Mouse (Mus musculus) liver, embryonic 14.5 days (tissue): Measurements from ENCODE around the gene Ptprt. TPM values are rescaled to one million over a fixed set of nuclear protein-coding genes. Genes with fewer than 3 reads are reported as not detected.

ENCODE experiments used
- ATAC-seq: fragments of 200-750 bp; cut with Nextera tagmentation; 2 replicates; pipeline ENCODE4 v1.8.0; 2017; ENCODE audit warnings: moderate number of reproducible peaks, mild to moderate bottlenecking, moderate library complexity; ENCODE audit not compliant: insufficient read depth
- DNase-seq, 3 experiments: peaks; one replicate each; pipeline ENCODE4 v3.0.0-alpha.2; 2012 to 2013; ENCODE audit warnings: low read depth in 3 of 3, low spot score in 3 of 3
- H3K27ac ChIP-seq: fragments of 300-500 bp; sonication (generic); 2 replicates; pipeline ENCODE4 v1.5.1; 2014; ENCODE audit warnings: moderate library complexity, mild to moderate bottlenecking, control low read depth, inconsistent platforms
- H3K27me3 ChIP-seq: fragments of 300-500 bp; sonication (generic); 2 replicates; pipeline ENCODE4 v1.6.1; 2014; ENCODE audit warnings: mild to moderate bottlenecking, low read length, moderate library complexity; ENCODE audit not compliant: control insufficient read depth, insufficient read depth
- H3K36me3 ChIP-seq: fragments of 300-500 bp; sonication (generic); replicated peaks from 2 replicates; pipeline ENCODE4 v1.6.1; 2014; ENCODE audit warnings: low read depth; ENCODE audit not compliant: control insufficient read depth, insufficient read depth
- H3K4me1 ChIP-seq, 2 experiments: fragments of 200-500 bp in 1 of 2; fragments of 300-500 bp in 1 of 2; sonication (generic) in 1 of 2; replicated peaks; 2 replicates each; pipeline ENCODE4 v1.6.1; 2012 to 2014; ENCODE audit warnings: antibody characterized with exemption in 1 of 2, inconsistent platforms in 1 of 2, low read length in 1 of 2; ENCODE audit not compliant: control insufficient read depth in 2 of 2, insufficient read depth in 2 of 2
- H3K4me2 ChIP-seq: fragments of 300-500 bp; sonication (generic); 2 replicates; pipeline ENCODE4 v1.6.1; 2014; ENCODE audit warnings: low read depth, mild to moderate bottlenecking, control low read depth, moderate library complexity
- H3K4me3 ChIP-seq, 2 experiments: fragments of 200-500 bp in 1 of 2; fragments of 300-500 bp in 1 of 2; sonication (generic) in 1 of 2; 2 replicates each; pipeline ENCODE4 v1.5.1; 2012 to 2014; ENCODE audit warnings: low read depth in 2 of 2, low read length in 2 of 2, mild to moderate bottlenecking in 2 of 2, control low read depth in 1 of 2, inconsistent platforms in 1 of 2, moderate library complexity in 1 of 2; ENCODE audit not compliant: insufficient read depth in 1 of 2
- H3K9ac ChIP-seq: fragments of 300-500 bp; sonication (generic); replicated peaks from 2 replicates; pipeline ENCODE4 v1.6.1; 2014; ENCODE audit warnings: mild to moderate bottlenecking, control low read depth, moderate library complexity
- H3K9me3 ChIP-seq: fragments of 300-500 bp; sonication (generic); 2 replicates; pipeline ENCODE4 v1.6.1; 2016; ENCODE audit warnings: low read length, mixed read lengths; ENCODE audit not compliant: control insufficient read depth
- CTCF ChIP-seq: IDR thresholded peaks from 2 replicates; pipeline ENCODE4 v1.5.1; 2016; ENCODE audit warnings: antibody characterized with exemption, low read depth, control low read depth
- EP300 ChIP-seq: IDR thresholded peaks from 2 replicates; pipeline ENCODE4 v1.6.1; 2016; ENCODE audit warnings: antibody characterized with exemption, low read depth
- WGBS: fragments of 180-500 bp; shearing (Covaris S2); extraction: QIAGEN DNeasy Blood & Tissue Kit; methylation state at CpG from one replicate; pipeline ENCODE4 v1.1.7; 2014; ENCODE audit not compliant: insufficient replicate concordance; 5-methylcytosine and 5-hydroxymethylcytosine counted together
- polyA plus RNA-seq, 2 experiments: library from polyadenylated mRNA; depleted of rRNA in 1 of 2; stranded (reverse) in 1 of 2; unstranded in 1 of 2; fragments of >200 nt; fragmentation: Nextera tagmentation in 1 of 2; extraction: Ambion mirVana in 1 of 2; gene quantifications; 2 replicates each; pipeline versions ENCODE4 v1.2.1 to v1.2.3; 2012 to 2014

Ptprt gene
- polyA plus RNA-seq, 2 experiments = 0.07 TPM; not detected in 1

DNA sequence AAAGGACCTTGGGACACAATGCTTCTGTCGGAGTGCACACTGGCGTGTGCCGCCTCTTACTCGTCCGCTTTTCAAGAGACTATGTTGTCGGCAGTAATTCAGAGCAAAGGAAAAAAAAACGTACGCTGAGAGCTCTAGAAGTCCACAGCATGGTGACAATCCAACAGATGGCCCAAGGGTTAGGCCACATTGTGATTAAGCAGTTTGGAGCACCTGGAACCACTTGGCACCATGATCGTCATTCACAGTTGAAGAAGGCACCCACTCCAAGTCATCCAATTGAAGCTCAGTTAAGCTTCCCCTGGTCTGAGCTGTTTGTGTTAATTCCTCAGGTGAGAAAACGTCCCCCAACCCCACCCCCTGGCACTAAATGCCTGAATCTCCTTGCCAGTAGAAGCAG is 36.2 kb upstream of the Ptprt start:
- no peaks in the 10 kb centered on the region for H3K4me1 ChIP-seq
- no peak overlapping the region for H3K4me3 ChIP-seq
- H3K27ac ChIP-seq = no peak overlapping the region
- TF ChIP-seq CTCF = no peak
- TF ChIP-seq EP300 = no peak
- no peak overlapping the region for H3K9ac ChIP-seq
- H3K36me3 ChIP-seq = no peaks in the 10 kb centered on the region
- H3K27me3 ChIP-seq = no peaks in the 10 kb centered on the region
- no peak for ATAC-seq
- H3K9me3 ChIP-seq = no peaks in the 10 kb centered on the region
- H3K4me2 ChIP-seq = no peak overlapping the region
- WGBS = 71% methylated on average over 10 of the region's 10 CpGs
- DNase-seq = no peak

DNA sequence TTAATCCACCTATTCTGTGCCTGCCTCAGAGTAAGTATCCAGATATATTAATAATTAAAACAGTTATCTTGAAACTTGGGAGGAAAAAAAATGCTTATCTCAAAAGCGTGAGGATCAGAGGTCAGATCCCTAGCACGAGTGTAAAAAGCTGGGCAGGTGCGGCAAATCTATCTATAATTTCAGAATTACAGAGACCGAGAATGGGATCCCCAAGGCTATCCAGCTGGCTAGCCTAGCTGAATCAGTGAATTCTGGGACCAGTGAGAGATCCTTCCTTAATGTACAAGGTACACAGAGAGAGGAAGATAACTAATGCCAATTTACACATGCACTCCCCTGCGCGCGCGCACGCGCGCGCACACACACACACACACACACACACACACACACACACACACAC is 31.2 kb upstream of the Ptprt start:
- Histone ChIP-seq H3K4me2 (no peak overlapping the region), H3K9me3 (no peaks in the 10 kb centered on the region), H3K9ac (no peak overlapping the region), H3K27ac (no peak overlapping the region), H3K27me3 (no peaks in the 10 kb centered on the region), H3K36me3 (no peaks in the 10 kb centered on the region), H3K4me3 (no peak overlapping the region), H3K4me1 (no peaks in the 10 kb centered on the region)
- DNase-seq = no peak
- 86% methylated on average over 12 of the region's 12 CpGs for WGBS
- ATAC-seq = no peak
- TF ChIP-seq CTCF (no peak), EP300 (no peak)

DNA sequence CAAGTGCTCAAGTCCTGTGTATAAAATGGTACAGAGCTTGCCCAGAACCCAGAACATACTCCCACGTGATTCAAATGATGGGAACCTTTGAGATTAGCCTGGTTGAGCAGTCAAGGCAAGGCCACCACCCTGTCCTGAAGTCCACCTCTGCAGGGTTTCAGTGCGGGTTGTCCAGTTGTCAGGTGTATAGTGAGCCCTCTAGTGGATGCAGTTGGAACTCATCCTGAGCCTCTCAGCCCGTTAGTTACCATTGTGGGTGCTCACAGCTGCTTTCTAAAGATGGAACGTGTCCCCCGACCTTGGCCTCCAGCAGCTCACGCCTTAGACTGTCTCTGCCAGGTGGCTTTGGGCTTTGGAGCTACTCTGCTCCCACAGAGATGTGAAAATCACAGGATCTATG is 21.7 kb upstream of the Ptprt start:
- no peaks in the 10 kb centered on the region for H3K9me3 ChIP-seq
- H3K36me3 ChIP-seq = no peaks in the 10 kb centered on the region
- H3K27me3 ChIP-seq = no peaks in the 10 kb centered on the region
- H3K27ac ChIP-seq = no peak overlapping the region
- TF ChIP-seq CTCF = peak; percentile 68
- TF ChIP-seq EP300 = no peak
- 12% methylated on average over 6 of the region's 6 CpGs for WGBS
- no peak for DNase-seq
- no peak for ATAC-seq
- H3K9ac ChIP-seq = no peak overlapping the region
- H3K4me3 ChIP-seq = no peak overlapping the region
- no peak overlapping the region for H3K4me2 ChIP-seq
- no peaks in the 10 kb centered on the region for H3K4me1 ChIP-seq

DNA sequence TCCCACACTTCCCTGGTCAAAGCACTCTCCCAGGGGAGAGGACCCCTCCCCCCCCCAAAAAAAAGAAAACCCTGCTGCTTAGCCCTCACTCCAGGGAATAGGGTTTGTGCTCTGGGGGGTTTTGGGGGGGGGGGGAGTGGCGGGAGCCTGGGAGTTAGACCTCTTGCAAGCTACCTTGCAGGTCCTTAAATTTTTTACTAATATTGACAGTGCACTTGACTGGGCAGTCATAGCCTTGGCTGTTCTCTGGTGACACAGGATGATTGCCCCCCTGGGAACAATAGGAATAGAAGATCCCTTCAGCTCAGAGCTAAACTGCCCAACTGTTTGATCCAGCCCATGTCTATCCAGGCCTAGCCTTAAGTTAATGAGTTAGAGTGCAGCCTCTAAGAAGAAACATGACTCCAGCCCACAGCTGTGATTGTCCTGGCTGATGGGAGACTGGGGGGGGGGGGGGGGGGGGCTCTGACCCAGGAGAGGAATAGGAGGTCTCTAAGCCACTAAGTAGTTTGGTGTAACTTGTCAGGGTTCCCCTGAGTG is 1.6 kb upstream of the Ptprt start:
- no peak for DNase-seq
- ATAC-seq = no peak
- H3K9ac ChIP-seq = no peak overlapping the region
- TF ChIP-seq CTCF = no peak
- no peak for TF ChIP-seq EP300
- no peaks in the 10 kb centered on the region for H3K9me3 ChIP-seq
- H3K4me3 ChIP-seq = no peak overlapping the region
- H3K27me3 ChIP-seq = peaks cover 39% of the 10 kb centered on the region
- no peak overlapping the region for H3K4me2 ChIP-seq
- H3K36me3 ChIP-seq = no peaks in the 10 kb centered on the region
- no peak overlapping the region for H3K27ac ChIP-seq
- 0% methylated on average over 1 of the region's 1 CpGs for WGBS
- H3K4me1 ChIP-seq = no peaks in the 10 kb centered on the region

DNA sequence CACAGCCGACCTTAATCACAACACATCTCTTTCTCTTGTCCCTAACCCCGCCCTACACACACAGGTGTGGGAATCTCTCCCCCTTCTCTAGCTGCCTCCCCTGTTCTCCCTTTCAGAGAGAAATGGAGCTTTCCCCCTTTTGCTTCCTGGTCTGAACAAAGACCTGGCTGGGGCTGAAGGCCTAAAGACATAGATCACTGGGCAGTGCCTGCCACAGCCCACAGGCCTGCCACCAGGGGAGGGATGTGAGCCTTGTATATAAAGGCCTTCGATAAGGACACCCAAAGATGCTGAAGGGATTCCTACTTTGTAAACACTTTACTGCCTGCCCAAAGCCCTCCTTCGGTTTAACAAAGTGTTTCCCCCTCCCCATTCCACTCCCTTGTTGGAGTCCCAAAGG is 786 bp upstream of the Ptprt start:
- no peak overlapping the region for H3K4me2 ChIP-seq
- no peak overlapping the region for H3K4me3 ChIP-seq
- H3K27ac ChIP-seq = no peak overlapping the region
- no peak for TF ChIP-seq CTCF
- no peak for TF ChIP-seq EP300
- no peaks in the 10 kb centered on the region for H3K4me1 ChIP-seq
- peaks cover 39% of the 10 kb centered on the region for H3K27me3 ChIP-seq
- H3K36me3 ChIP-seq = no peaks in the 10 kb centered on the region
- DNase-seq (no peak), ATAC-seq (no peak)
- no peak overlapping the region for H3K9ac ChIP-seq
- 3% methylated on average over 4 of the region's 4 CpGs for WGBS
- no peaks in the 10 kb centered on the region for H3K9me3 ChIP-seq
